Mouse (Mus musculus): ENCODE data around the gene Pcsk7.

The Pcsk7 gene

GRCm38 (mm10) chr9:45959661-45960060 is 53.4 kb downstream of the Pcsk7 start:
- no peak for DNase-seq (ENCODE audit: low read depth in 2 of 2, low spot score in 2 of 2)

GRCm38 (mm10) chr9:45961855-45962254 is 55.6 kb downstream of the Pcsk7 start:
- DNase-seq (ENCODE audit: low read depth in 2 of 2, low spot score in 2 of 2) = no peak

- no peak for DNase-seq (ENCODE audit: low read depth in 2 of 2, low spot score in 2 of 2)
Observed at GRCm38 (mm10) chr9:45963577-45963976, 57.3 kb downstream of the Pcsk7 start.

- DNase-seq (ENCODE audit: low read depth in 2 of 2, low spot score in 2 of 2) = no peak
Observed at GRCm38 (mm10) chr9:45976884-45977283, 70.6 kb downstream of the Pcsk7 start.

Data from CD8-positive naive resting alpha-beta T cell, adult 2 months (primary cell).